Mouse (Mus musculus): ENCODE measurements around the gene 2700097O09Rik. TPM values are rescaled to one million over a fixed set of nuclear protein-coding genes. Genes with fewer than 3 reads are reported as not detected.

The 2700097O09Rik gene
- polyA plus RNA-seq (2014; fragmentation: Illumina TruSeq; extraction: RNeasy Lipid Tissue Mini Kit (QIAGEN cat#74804); ENCODE audit: low read depth, low replicate concordance) = 41.8 TPM

GRCm38 (mm10) chr12:55079726-55080600 lies at the start of gene 2700097O09Rik, which contains the start of gene Srp54a:
Gene 2700097O09Rik, minus strand, starts transcription at chr12:55080110.
Gene Srp54a, plus strand, starts transcription at chr12:55080262.

GRCm38 (mm10) chr12:55124242-55124641 lies 44.3 kb upstream of the 2700097O09Rik start, which contains the start of gene Fam177a:
Gene Fam177a, plus strand, starts transcription at chr12:55124469.

GRCm38 (mm10) chr12:55013626-55014398 lies 66.1 kb downstream of the 2700097O09Rik start, which contains the start of gene Baz1a:
Gene Baz1a, minus strand, starts transcription at chr12:55014348.

Other genes with a start within 250 kb of the 2700097O09Rik start
- gene Cfl2, start 217.2 kb downstream of the 2700097O09Rik start, polyA plus RNA-seq (2014; fragmentation: Illumina TruSeq; extraction: RNeasy Lipid Tissue Mini Kit (QIAGEN cat#74804); ENCODE audit: low read depth, low replicate concordance) = 482 TPM
- not detected for gene Gm20403, start 93.6 kb downstream of the 2700097O09Rik start, polyA plus RNA-seq (2014; fragmentation: Illumina TruSeq; extraction: RNeasy Lipid Tissue Mini Kit (QIAGEN cat#74804); ENCODE audit: low read depth, low replicate concordance)
- gene Baz1a, start 65.8 kb downstream of the 2700097O09Rik start, polyA plus RNA-seq (2014; fragmentation: Illumina TruSeq; extraction: RNeasy Lipid Tissue Mini Kit (QIAGEN cat#74804); ENCODE audit: low read depth, low replicate concordance) = 33.4 TPM
- gene Srp54a, start 152 bp upstream of the 2700097O09Rik start, polyA plus RNA-seq (2014; fragmentation: Illumina TruSeq; extraction: RNeasy Lipid Tissue Mini Kit (QIAGEN cat#74804); ENCODE audit: low read depth, low replicate concordance) = 646 TPM
- gene Fam177a, start 44.4 kb upstream of the 2700097O09Rik start, polyA plus RNA-seq (2014; fragmentation: Illumina TruSeq; extraction: RNeasy Lipid Tissue Mini Kit (QIAGEN cat#74804); ENCODE audit: low read depth, low replicate concordance) = not detected
- 4.2 TPM for gene Srp54b, start 75.0 kb upstream of the 2700097O09Rik start, polyA plus RNA-seq (2014; fragmentation: Illumina TruSeq; extraction: RNeasy Lipid Tissue Mini Kit (QIAGEN cat#74804); ENCODE audit: low read depth, low replicate concordance)
- 103 TPM for gene 1700047I17Rik2, start 119.5 kb upstream of the 2700097O09Rik start, polyA plus RNA-seq (2014; fragmentation: Illumina TruSeq; extraction: RNeasy Lipid Tissue Mini Kit (QIAGEN cat#74804); ENCODE audit: low read depth, low replicate concordance)
- 168 TPM for gene Srp54c, start 150.1 kb upstream of the 2700097O09Rik start, polyA plus RNA-seq (2014; fragmentation: Illumina TruSeq; extraction: RNeasy Lipid Tissue Mini Kit (QIAGEN cat#74804); ENCODE audit: low read depth, low replicate concordance)
- 25.2 TPM for gene 1110008L16Rik, start 219.5 kb upstream of the 2700097O09Rik start, polyA plus RNA-seq (2014; fragmentation: Illumina TruSeq; extraction: RNeasy Lipid Tissue Mini Kit (QIAGEN cat#74804); ENCODE audit: low read depth, low replicate concordance)
- 44.2 TPM for gene Ppp2r3c, start 222.9 kb upstream of the 2700097O09Rik start, polyA plus RNA-seq (2014; fragmentation: Illumina TruSeq; extraction: RNeasy Lipid Tissue Mini Kit (QIAGEN cat#74804); ENCODE audit: low read depth, low replicate concordance)